Mouse (Mus musculus) adrenal gland, adult (tissue): ENCODE data around the gene Fubp1.

Experiments
- DNase-seq, 2 experiments: peaks; one replicate each; pipeline ENCODE4 v3.0.0; 2022 to 2023; ENCODE audit warnings: low spot score in 1 of 2; ENCODE audit not compliant: inconsistent age in 2 of 2

The Fubp1 gene

GRCm38 (mm10) chr3:152272974-152273685, 62.9 kb downstream of the Fubp1 start:
- no peak for DNase-seq

- no peak for DNase-seq
These were observed 64.8 kb downstream of the Fubp1 start for GRCm38 (mm10) chr3:152275008-152275407.

- no peak for DNase-seq
These were observed 66.7 kb downstream of the Fubp1 start for GRCm38 (mm10) chr3:152276935-152277334.

- DNase-seq: no peak
These were observed 67.7 kb downstream of the Fubp1 start for GRCm38 (mm10) chr3:152277912-152278311.

- DNase-seq: no peak
These were observed 68.2 kb downstream of the Fubp1 start for GRCm38 (mm10) chr3:152278431-152278830.

- DNase-seq: no peak
These were observed 71.9 kb downstream of the Fubp1 start for GRCm38 (mm10) chr3:152282126-152282525.

GRCm38 (mm10) chr3:152284306-152284705, 74.1 kb downstream of the Fubp1 start:
- DNase-seq: no peak

GRCm38 (mm10) chr3:152284759-152285158, 74.5 kb downstream of the Fubp1 start:
- no peak for DNase-seq
